In genomic region chr7:40072478-40072877, GRCm38 (mm10) we compare ENCODE assay signal across 10 mouse cellular contexts.
DNase-seq lines count a peak whose midpoint lies in the region; ATAC-seq and TF ChIP-seq lines count a peak whose summit lies in the region.
"Had no signal": no experiment of that assay in that cellular context is flagged by ENCODE, and none has a peak within 500 bp of the region (broad histone marks: within the 10 kb centered on the region; RNA-seq: fewer than 3 reads in every experiment).

No protein-coding gene starts in this region.

- no peak overlapping the region for H3K4me2 ChIP-seq in forebrain, embryonic 16.5 days (ENCODE audit: low read length)
- H3K4me2 ChIP-seq: embryonic facial prominence, embryonic 13.5 days had no signal

- peak; percentile 4 to 13 for DNase-seq in cerebellum, postnatal 10 days
- no peak for DNase-seq in cerebellum, adult 9-11 months
- DNase-seq in layer of hippocampus, adult 2 months (ENCODE audit: low spot score in 2 of 2), result no peak
- no peak for DNase-seq in layer of hippocampus, adult 18-20 months (ENCODE audit: low spot score in 2 of 2)
- DNase-seq in neural tube, embryonic 10.5 days (ENCODE audit: extremely low spot score, low spot score), result peak; percentile 13
- DNase-seq in urinary bladder, postnatal 14 days (ENCODE audit: low spot score), result no peak

- 0 out of 2 replicates have a peak, but pooled peaks have one; percentile 47 for ATAC-seq in forebrain, embryonic 16.5 days
- no peak for ATAC-seq in granulocyte monocyte progenitor cell, adult 5-6 weeks (replicated peaks; ENCODE audit: poor library complexity, severe bottlenecking)

- H3K36me3 ChIP-seq in forebrain, embryonic 16.5 days (ENCODE audit: control insufficient read depth, insufficient read depth), result no peaks in the 10 kb centered on the region
- H3K36me3 ChIP-seq: embryonic facial prominence, embryonic 13.5 days had no signal

- H3K9ac ChIP-seq in forebrain, embryonic 16.5 days (replicated peaks; ENCODE audit: low read depth, low read length), result no peak overlapping the region
- H3K9ac ChIP-seq: embryonic facial prominence, embryonic 13.5 days had no signal

- H3K4me1 ChIP-seq in forebrain, embryonic 16.5 days (replicated peaks; ENCODE audit: control insufficient read depth, insufficient read depth, low read length), result no peaks in the 10 kb centered on the region
- H3K4me1 ChIP-seq: embryonic facial prominence, embryonic 13.5 days; megakaryocyte, embryonic 14.5 days had no signal

- H3K4me3 ChIP-seq in layer of hippocampus, adult 2 months, result no peak overlapping the region
- H3K4me3 ChIP-seq in forebrain, embryonic 16.5 days (replicated peaks; ENCODE audit: low read length), result no peak overlapping the region
- H3K4me3 ChIP-seq: embryonic facial prominence, embryonic 13.5 days; megakaryocyte, embryonic 14.5 days had no signal

- 78% methylated on average over 1 of the region's 1 CpGs for WGBS in forebrain, embryonic 16.5 days

- H3K27ac ChIP-seq in layer of hippocampus, adult 2 months, result no peak overlapping the region
- no peak overlapping the region for H3K27ac ChIP-seq in forebrain, embryonic 16.5 days (ENCODE audit: low read length)
- H3K27ac ChIP-seq: embryonic facial prominence, embryonic 13.5 days had no signal

- H3K9me3 ChIP-seq in forebrain, embryonic 16.5 days (ENCODE audit: control insufficient read depth, low read length), result no peaks in the 10 kb centered on the region
- H3K9me3 ChIP-seq: embryonic facial prominence, embryonic 13.5 days had no signal

- H3K27me3 ChIP-seq in forebrain, embryonic 16.5 days (replicated peaks; ENCODE audit: control insufficient read depth, insufficient read depth, low read length), result no peaks in the 10 kb centered on the region
- H3K27me3 ChIP-seq: embryonic facial prominence, embryonic 13.5 days; megakaryocyte, embryonic 14.5 days had no signal

- peak; percentile 66 for TF ChIP-seq CTCF in layer of hippocampus, adult 2 months (conservative IDR thresholded peaks at IDR 0.05)

Comparison
In these comparisons a context has a peak if more than half of its experiments do, and no peak if none do; other contexts are left out.
1. DNase-seq: peak in cerebellum, postnatal 10 days (2 of 2) and neural tube, embryonic 10.5 days (single experiment); none in cerebellum, adult 9-11 months (single experiment), layer of hippocampus, adult 2 months (0 of 2), layer of hippocampus, adult 18-20 months (0 of 2) and urinary bladder, postnatal 14 days (single experiment).